Mouse (Mus musculus) T-cell, adult 2 months (primary cell): ENCODE data around the gene Odf3b.

ENCODE experiments used
- DNase-seq: peaks from one replicate; pipeline ENCODE4 v3.0.0; 2022; ENCODE audit warnings: low spot score

Gene Odf3b

DNA sequence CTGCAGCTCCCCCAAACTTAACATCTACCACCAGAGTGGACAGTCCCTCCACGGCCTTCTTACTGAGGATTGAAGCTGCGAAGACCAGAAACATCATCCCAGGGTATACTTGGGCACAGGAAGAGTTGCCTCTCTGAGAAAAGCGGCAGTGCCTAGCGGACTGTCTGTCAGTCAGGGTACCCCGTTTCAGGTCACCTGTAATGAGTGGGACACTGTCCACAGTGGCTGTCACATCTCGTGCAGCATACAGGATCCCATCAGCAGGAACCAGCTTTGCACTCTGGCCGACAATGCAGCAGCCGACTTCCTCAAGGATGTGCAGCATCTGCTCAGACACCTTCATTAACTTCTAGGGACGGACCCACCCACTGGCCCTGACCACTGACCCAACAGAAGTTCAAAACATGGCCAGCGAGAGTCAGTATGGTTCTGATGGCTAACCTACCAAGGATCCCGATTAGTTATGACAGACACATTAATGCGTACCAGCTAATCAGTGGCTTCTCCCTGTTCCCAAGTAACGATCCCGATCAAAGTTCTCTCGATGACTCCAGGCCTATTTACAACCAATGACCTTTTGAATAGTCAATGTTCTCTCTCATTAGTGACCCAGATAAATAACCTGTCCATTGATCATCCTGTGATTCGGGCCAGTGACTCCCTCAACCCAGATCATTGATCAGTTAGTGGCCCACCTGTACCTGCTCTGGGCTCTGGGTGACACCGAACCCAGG, 4.1 kb downstream of the Odf3b start:
- DNase-seq = no peak

DNA sequence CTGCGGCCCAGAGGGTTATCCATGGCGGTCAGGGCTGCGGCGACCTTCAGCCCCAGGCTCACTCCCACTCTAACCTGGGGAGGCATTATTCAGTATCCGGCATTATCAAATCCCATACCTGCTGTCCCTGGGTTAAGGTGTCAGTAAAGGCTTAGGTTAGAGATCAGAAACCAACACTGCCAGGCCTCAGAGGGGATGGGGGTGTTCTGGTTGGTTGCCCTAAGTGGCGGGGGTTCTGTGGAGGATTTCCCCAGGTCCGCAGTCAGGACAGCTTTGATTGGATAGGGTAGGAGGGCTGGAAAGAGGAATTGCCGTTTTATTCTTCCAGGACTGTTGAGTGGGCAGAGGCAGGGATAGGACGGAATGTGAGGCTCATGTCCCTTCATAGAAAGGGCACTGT, 4.7 kb downstream of the Odf3b start:
- no peak for DNase-seq

DNA sequence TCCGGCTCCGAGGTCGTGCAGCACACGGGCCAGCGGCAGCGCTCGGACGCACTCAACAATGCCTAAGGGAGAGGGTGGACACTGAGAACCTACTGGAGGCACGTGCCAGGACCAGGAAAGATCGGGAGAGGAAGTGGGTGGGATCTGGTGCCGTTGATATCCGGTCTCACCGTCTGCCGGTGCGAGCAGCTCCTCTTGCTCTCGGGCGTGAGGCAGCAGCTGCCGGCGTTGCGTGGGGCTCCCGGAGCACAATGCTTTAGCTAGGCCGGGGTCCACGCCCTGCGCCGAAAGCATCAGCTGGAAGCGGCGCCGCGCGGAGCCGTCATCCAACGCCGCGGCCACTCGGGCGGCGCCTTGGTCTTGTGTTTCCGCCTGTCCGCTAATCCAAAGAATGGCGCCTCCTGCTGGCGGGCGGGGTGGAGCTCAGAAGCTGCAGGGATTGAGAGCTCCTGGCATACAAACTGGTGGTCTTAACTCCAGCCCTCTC, 5.3 kb downstream of the Odf3b start, which contains the start of gene Sco2:
Gene Sco2, minus strand, starts transcription at position 85 of the 487 bp plus-strand sequence.
- peak; percentile 83 for DNase-seq

DNA sequence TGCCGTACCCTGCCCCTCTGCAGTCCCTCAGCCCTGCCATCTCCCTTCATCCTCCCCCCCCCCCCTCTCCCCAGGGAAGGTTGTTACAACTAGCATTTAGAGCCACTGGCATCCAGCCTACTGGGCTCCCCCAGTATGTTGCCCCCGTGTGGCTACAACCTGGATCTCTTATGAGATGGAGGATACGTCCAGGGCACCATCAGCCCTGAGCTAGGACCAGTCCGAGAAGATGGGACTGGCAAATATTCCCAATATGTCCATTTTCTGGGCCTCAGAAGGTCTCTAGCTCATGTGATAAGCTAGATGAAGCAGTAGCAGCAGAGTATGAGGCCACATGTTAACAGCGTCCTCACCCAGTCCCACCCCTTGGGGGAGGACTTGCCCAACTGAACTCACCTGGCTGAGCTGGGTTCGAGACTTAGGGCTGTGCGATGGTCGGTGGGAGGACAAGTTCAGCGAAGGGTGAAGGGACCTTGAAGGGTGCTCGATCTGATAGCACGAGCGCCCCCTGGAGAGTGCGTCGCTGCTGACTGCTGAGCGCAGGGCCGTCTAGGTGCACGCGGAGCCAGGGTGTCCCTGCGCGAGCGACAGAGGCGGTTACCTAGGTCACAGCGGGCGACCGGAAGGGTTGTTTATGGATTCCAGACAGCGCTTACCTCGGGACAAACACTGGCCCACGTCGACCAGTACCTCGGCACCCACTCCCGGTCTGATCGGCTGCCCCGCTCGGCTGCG, 5.9 kb downstream of the Odf3b start:
- DNase-seq = peak; percentile 88

DNA sequence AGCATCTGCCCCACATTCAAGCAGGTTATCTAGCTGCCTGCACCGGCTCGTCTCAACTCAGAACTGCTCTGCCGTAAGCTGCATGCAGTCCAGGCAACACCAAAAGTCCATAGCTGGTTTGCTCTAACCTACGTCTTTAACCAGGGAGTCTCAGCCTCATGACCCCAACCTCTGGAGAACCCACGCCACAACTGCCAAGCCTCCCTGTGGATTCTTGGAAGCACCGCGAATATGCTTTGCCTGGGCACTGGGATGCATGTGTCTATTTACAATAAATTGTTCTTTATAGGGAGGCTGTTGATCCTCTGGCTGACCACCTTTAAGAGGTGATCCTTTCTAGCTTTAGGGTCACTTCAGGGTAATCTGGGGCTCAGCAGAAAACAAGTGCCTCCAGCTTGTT, 6.5 kb downstream of the Odf3b start:
- no peak for DNase-seq

DNA sequence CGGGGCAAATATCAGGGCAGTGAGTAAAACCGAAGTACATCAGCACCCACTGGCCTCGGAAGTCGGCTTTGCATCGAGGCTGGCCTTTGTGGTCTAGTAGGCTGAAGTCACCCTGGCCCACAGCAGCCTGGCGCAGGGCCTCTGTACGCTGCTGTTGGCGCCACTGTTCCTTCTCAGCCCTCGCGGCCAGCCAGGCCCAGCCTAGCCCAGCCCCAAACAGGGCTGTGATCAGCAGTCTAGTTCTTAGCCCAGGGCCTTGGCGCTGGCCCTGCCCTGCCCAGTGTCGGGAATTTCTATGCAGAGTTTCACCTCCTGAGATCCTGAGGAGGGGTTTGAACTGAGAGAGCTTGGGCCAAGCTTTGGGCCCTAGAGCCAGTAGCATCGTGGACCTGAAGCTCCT, 7.0 kb downstream of the Odf3b start:
- DNase-seq = no peak

DNA sequence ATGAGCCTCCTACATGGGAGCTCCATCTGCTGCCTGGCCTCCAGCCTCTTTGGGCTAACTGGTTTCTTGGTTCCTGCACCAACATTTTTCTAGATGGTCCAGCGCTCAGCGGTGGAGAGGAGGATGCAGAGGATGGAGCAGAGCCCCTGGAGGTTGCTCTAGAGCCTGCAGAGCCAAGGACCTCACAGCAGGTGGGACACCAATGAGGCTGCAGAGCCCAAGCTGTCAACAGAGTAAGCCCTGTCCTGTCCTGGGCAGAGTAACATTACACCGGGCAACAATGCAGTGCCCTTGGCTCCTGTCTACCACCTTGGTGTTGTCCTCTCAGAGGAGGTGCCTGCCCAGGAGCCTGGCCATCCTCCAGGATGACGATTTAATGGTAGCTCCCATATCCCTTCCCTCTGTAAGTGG, 13.9 kb downstream of the Odf3b start:
- DNase-seq = no peak

DNA sequence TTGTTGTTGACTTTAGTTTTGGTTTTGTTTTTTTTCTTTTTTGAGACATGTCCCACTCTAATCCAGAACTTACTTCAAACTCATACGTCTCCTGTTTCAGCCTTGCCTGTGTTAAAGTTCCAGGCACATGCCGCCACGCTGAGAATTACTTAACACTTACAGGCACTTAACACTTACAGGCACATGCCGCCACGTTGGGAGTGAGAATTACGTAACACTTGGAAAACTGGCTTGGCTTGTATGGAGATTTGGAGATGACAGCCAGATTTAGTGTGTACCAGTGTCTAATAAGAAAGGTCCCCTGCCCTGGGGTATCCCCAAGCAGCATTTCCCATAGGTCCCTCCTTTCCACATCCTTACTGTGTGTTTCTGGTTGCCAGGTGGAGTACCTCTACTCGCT, 16.0 kb downstream of the Odf3b start:
- no peak for DNase-seq

DNA sequence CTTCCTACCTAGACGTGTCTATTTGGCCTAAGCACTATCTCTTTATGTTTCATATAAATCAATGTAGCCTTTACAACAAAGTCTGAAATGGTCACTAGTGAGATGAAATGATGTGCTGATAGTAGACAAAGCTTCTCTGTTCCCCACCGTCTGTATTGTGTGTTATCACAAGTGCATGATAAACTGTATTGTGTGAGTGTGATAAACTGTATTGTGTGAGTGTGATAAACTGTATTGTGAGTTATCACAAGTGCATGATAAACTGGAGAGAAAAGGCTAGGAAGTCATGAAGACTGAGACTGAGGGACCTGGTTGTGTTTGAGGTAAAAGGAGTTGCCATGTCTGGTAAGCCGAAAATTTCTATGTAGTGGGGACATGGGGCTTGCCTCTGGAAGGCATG, 20.3 kb downstream of the Odf3b start:
- no peak for DNase-seq

DNA sequence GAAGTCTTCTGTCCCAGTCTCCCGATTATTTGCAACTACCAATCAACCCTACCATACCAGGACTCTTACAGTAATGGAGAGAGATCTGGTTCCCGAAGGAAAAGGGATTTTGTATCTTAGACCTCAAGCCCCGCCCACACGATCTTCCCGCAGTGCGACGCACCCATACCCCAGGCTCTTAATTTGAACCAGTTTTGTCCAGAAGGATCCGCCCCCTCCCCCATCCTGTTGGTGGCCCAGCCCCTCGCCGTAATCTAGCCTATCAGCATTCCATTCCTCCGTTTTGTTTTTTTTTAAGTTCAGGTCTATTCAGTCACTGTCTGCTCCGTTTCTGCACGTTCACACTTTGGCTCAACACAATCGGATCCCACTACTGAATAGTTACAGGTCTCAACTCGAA, 22.7 kb downstream of the Odf3b start:
- peak; percentile 46 for DNase-seq

DNA sequence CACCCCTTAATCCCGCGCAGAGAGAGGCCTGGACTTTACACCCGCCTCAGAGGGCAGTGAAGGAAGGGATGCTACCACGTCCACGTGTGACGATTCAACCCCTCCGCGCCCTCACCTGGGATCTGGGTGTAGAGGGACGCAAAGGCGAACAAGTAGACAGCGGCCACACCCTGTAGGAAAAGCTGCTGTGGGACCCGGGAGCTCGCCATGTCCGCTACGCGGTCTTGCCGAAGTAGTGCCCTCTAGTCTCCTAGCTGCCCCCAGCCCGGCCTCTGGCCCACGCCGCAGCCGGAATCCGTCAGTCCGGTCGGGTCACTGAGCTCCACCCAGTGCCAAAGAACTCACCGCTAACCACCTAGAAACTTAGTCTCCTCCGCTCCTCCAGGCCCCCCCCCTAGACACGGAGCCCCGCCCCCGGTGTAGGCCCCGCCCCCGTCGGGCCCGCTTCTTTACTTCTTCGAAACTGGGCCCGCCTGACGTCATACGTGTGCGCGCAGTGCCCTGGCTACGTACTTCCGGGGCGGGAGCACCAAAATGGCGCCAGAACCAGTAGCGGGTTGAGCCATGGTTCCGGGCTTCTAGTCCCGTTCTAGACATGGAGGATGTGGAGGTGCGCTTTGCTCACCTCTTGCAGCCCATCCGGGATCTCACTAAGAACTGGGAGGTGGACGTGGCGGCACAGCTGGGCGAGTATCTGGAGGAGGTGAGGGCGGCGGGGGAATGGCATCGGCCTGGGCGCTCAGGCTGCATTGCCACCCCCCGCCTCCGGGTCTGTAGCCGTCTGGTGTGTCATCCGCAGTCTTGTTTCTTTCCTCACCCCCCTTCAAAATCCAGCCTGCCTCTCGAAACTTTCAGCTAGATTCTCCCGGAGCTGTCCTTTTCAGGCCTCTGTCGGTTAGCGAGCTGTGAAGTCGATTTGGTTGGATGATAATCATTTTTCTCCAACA, 23.6 kb downstream of the Odf3b start, which contains the start of the genes Lmf2 and Ncaph2:
Gene Lmf2, minus strand, starts transcription at position 419 of the 947 bp plus-strand sequence.
Gene Ncaph2, plus strand, starts transcription at position 479 of the 947 bp plus-strand sequence.
- peak; percentile 97 for DNase-seq

DNA sequence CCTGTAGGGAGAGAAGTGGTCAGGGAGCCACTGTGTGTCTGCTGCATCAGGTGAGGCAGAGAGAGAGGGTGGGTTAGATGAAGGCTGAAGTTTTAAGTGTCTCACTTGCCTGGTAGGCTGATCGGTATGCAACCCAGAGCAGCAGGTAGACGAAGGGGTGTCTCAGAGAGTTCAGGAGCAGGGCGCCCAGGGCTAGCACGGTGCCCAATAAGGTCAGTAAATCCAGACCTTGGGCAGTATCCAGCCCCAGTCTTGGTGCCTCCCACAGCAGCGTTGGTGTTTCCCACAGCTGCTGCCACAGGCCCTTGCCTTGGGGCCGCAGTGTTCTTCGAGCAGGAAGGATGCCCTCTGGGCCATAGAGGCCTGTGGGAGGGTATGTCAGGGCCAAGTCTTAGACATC, 24.6 kb downstream of the Odf3b start:
- DNase-seq = no peak

DNA sequence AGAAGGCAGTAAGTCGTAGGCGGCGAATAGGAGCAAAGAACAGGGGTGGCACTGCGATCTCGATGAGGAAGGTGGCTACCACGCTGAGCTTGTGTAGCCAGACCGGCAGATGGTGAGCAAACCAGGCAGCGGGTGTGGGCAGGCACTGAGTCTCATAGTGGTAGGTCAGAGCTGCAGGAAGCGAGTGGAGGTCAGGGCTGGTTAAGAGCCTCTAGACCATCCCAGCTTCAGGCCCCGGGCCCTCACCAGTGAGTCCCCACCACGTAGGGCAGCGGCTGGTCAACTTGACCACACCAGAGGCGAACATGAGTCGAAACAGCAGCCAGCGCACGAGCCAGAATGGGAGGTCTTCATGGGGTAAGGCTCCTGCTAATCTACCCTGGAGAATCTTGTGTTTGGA, 25.2 kb downstream of the Odf3b start:
- no peak for DNase-seq

DNA sequence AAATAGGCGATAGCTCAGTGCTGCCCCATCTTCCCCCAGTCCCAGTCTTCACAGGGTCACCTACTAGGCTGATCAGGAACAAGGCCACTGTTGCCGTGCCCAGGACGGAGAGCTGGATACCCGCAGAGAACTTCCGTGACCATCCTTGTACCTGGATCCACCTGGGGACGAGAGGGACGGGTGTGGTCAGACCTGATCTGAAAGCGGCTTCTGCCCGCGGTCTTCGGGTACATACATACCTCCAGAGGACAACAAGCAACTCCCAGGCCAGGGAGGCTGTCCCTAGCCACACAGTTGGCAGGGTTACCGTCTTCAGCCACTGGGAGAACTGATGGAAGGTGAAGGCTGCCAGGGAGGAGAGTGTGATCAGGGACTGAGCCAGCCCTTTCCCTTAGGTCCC, 26.3 kb downstream of the Odf3b start:
- DNase-seq = no peak

DNA sequence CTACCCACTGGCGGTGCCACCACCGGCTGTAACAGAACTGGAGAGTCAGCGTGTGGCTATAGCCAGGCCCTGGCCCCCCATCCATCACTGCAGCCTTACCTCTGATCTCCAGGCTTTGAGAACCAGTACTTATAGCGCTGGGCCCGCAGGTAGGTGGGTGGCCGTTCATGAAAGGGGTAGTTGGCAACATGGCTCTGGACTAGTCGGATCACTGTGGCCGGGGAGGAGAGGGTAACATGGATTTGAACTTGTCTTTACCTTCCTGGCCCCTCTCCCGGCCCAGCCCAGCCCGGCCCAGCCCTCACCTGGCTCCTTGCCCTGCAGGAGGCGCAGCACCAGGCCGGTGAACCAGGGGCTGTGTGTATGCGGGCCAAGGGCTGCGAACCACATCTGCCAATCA, 27.0 kb downstream of the Odf3b start:
- no peak for DNase-seq

DNA sequence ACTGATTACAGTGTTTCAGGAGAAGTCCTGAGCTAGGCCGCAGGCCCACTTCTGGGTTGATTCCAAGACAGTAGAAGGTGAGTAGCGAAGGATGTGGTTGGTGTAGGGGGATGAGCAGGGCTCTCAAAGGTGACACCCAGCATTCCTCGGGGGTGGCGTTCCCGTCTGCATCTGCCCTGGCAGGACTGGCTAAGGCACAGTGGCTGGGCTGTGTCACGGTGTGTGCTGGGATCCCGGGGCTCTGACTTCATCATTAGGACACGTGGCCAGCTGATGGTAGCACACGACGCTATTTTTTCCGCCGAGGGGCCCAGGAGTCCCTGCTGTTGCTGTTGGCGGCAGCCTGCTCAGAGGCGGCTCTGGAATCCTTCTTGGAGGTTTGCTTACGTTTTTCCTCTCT, 27.8 kb downstream of the Odf3b start:
- no peak for DNase-seq

DNA sequence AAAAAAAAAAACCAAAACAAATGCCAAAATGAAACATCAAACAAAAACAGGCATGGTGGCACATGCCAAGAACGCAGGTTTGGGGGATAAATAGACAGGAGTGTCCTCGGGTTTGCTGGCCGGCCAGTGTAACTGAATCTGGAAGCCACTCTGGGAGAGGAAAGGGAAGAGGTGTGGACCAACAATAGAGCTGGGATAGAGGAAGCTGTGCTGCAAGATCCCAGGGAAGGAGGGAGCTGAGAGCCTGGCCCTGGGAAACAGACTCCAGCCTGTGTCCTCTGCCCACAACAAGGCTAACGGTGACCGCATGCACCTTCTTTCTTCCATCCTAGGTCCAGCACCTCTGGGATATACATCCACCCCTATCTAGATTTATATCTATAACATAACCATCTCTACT, 28.6 kb downstream of the Odf3b start:
- no peak for DNase-seq

DNA sequence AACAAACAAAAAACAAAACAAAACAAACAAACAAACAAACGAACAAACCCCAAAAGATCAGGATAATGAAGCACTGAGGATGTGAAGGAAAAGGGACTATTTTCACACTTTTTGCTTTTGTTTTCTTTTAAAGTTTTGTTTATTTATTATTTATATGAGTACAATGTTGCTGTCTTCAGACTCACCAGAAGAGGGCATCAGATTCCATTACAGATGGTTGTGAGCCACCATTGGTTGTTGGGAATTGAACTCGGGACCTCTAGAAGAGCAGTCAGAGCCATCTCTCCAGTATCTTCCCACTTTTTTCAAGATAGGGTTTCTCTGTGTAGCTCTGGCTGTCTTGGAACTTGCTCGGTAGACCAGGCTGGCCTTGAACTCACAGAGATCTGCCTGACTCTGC, 35.8 kb downstream of the Odf3b start:
- no peak for DNase-seq

DNA sequence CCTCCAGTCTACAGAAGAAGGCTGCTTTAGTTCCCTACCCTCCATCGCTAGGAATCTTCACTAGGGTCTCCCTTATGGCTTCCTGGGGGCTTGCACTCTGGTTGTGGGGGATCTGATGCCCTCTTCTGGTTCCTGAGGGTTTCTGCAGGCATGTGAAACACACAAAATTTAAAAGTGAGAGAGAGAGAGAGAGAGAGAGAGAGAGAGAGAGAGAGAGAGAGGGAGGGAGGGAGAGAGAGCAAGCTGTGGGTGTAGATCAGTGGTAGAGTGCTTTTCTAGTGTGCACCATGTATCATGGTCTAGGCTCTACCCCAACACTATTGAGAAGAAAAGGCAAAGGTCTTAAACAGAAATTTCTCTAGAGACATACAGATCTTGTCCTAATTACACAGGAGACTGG, 37.4 kb downstream of the Odf3b start:
- DNase-seq = no peak

DNA sequence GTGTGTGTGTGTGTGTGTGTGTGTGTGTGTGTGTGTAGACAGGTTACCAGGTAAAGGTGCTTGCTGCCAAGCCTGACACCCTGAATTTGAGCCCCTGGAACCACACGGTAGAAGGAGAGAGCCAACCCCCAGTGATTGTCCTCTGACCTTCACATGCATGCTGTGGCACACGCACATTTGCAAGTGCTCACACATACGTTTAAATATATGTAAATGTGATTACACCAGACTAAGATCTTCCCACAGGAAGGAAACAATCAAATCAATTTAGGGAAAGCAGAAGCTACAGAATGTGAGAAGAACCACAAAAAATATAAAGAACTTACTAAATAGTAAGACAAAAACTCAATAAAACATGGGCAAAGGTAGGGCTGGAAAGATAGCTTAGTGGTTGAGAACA, 38.9 kb downstream of the Odf3b start:
- no peak for DNase-seq

DNA sequence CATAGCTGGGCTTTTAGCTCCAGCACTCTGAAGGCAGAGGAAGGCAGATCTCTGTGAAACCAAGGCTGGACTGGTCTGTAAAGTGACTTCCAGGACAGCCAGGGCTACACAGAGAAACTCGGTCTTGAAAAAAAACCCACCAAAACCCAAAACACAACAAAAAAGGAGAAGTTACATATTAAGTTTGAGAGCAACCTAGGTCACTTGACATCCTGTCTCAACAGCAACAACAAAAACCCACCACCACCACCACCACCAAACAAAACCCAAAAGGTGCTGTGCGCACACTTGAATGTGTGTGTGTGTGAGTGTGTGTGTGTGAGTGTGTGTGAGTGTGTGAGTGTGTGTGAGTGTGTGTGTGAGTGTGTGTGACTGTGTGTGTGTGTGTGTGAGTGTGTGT, 39.4 kb downstream of the Odf3b start:
- DNase-seq = no peak

DNA sequence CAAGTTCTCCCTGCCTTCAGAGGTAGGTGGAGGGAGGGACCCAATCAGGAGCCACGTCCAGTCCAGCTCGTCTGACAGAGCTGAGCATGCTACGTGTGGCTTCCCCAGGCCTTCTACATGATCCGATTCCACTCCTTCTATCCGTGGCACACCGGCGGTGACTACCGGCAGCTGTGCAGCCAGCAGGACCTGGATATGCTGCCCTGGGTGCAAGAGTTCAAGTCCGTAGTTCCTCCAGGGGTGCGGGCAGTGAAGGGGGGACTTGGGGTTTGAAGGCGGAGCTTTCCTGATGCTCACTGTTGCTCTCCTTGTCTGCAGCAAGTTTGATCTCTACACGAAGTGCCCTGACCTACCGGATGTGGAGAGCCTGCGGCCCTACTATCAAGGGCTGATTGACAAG, 42.7 kb downstream of the Odf3b start:
- no peak for DNase-seq
